Mouse (Mus musculus): ENCODE data around the gene Hoxc9.

GRCm38 (mm10) chr15:103001370-103001769 lies 25.1 kb downstream of the Hoxc9 start:
- TF ChIP-seq EP300 (IDR thresholded peaks at IDR 0.05) (no peak), CTCF (IDR thresholded peaks at IDR 0.05) (no peak)

Measured in lung, postnatal 0 days (tissue).